Mouse (Mus musculus) embryo, embryonic 11.5 days (tissue): Measurements from ENCODE around the gene Zfx.

Experiments used
- DNase-seq: peaks from one replicate; pipeline ENCODE4 v3.0.0-alpha.2; 2012; ENCODE audit warnings: low read depth, low spot score

Gene Zfx

GRCm38 (mm10) chrX:94061246-94061645 is 62.3 kb downstream of the Zfx start:
- DNase-seq = no peak

DNA sequence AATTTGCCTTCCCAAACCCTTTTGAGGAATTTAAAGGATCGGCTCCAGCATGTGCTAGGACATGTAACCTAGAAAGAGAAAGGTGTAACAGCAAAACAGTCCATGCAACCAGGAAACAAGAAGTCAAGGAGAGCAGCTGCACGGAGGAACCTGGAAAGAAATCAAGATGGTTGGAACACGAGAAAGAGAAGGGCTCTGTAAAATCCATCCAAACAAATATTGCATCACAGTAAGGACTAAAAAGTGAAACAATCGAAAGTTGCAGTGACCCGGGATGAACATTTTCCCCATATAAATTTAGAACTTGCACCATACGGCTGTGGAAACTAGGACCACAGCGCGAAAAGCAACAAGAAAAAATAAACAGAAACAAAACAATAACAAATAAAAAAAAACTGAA is 62.8 kb downstream of the Zfx start:
- DNase-seq = no peak

GRCm38 (mm10) chrX:94058748-94059147 is 64.8 kb downstream of the Zfx start:
- no peak for DNase-seq

DNA sequence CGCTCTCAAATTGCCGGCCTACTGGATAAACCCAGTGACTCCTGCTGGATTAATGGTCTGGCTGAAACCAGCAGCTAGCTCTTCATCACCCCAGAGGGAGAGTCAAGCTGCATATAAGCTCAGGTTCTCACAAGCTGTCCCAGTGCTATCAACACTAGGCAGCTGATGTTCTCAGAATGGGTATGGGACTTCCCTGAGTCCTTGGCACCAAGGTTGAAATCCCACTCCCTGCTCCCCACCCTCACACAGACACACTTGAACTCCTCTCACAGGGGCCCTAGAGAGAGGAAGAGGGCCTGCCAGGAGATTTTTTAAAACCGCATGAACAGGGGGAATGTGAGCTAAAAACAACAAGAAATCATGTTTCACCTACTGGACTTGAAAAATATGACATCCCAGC is 74.5 kb downstream of the Zfx start:
- no peak for DNase-seq

DNA sequence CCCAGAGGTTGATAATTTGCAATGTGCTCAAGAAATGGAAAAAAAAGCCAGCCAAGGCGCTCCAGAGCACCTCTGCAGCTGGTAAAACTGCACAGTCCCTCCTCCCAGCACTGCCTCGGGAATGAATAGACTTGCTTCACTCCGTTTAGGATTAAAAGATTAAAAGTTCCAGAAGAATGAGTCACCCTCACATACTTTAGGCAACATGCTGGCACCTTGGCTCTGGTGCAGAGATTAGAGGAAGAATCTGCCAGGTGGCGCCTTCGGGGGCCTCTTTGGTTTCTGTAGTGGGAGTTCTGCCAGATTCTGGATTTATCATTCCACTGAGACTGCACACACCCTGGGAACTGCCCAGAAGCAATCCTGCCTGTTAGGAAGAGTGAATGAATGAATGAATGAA is 75.5 kb downstream of the Zfx start:
- DNase-seq = no peak

DNA sequence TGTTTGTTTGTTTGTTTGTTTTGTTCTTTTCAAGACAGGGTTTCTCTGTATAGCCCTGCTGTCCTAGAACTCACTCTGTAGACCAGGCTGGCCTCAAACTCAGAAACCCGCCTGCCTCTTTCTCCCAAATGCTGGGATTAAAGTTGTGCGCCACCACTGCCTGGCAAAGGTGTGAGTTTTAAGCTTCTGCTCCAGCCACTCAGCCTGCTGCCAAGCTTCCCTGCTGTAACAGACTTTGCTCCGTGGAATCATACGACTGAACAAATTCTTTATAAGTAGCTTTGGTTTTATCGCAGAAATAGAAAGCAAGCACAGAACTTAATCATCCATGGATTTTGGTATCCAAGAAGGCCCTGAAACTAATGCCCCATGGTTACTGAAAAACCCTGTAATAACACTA is 76.1 kb downstream of the Zfx start:
- DNase-seq = no peak

- peak; percentile 11 for DNase-seq
Observed at GRCm38 (mm10) chrX:94032937-94033336, 90.6 kb downstream of the Zfx start.

DNA sequence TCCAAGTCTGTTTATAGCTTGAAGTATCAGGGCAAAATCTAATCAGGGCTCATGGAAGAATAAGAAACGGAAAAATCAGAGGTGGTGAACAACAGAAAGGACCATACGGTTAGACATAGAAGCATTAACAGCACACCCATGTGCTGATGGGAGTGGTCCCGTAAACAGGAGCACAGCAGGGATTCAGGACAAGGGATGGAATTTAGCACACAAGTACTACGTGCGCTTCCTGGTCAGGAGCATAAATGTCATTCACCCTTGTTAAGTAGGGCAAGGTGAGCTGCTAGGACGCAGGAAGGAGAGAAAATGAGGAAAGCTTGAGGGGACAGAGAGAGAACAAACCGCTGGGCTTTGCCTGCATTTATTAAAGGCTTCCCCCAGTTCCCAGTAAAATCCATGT is 93.4 kb downstream of the Zfx start:
- DNase-seq = no peak
